Mouse (Mus musculus): Measurements from ENCODE around the gene Wnt9a. TPM values are rescaled to one million over a fixed set of nuclear protein-coding genes. Genes with fewer than 3 reads are reported as not detected.

Gene Wnt9a
- polyA plus RNA-seq, 1 experiment from 2014 or later, result 2.9 TPM

DNA sequence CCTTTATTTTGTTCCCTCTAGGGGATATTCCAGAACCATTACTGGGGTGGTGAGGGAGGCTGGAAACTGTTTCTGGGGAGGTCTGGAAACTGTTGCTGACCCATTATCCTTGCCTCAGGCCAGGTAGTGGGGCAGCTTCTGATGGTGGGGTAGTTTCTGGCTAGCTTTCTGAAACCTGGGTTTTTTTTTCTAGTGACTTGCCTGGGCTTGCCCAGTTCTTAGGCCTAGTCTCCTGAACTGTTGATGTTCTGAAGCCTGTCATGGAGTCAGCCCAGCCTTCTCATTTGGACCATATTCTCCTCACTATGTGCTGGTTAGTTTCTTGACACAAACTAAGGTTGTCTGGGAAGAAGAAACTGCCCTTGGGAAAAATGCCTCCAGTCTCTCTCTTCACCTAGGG lies 72.8 kb downstream of the Wnt9a start:
- Histone ChIP-seq H3K36me3 (no peaks in the 10 kb centered on the region), H3K9ac (replicated peaks) (no peak overlapping the region)
- no peak for ATAC-seq (replicated peaks)

More for the DNA sequence above, 72.8 kb downstream of the Wnt9a start:
- Histone ChIP-seq H3K9me3 (no peaks in the 10 kb centered on the region), H3K27ac (replicated peaks) (no peak overlapping the region), H3K4me1 (no peaks in the 10 kb centered on the region), H3K4me2 (replicated peaks) (no peak overlapping the region), H3K4me3 (no peak overlapping the region), H3K27me3 (no peaks in the 10 kb centered on the region)

Small RNAs within 50 kb of the gene (microRNA-seq; reads per million reads assigned to microRNA genes)
- gene Gm24756, result not detected

Other genes starting within 250 kb of the Wnt9a start
- gene Obscn, start 170.5 kb upstream of the Wnt9a start, polyA plus RNA-seq (2015; fragmentation: Nextera tagmentation; extraction: Ambion mirVana), result 0.06 and 0.19 TPM in 2 replicates
- gene Iba57, start 143.2 kb upstream of the Wnt9a start, polyA plus RNA-seq (2015; fragmentation: Nextera tagmentation; extraction: Ambion mirVana), result 6.8 and 7.1 TPM in 2 replicates
- 0.11 and 0.20 TPM in 2 replicates for gene Gjc2, start 123.7 kb upstream of the Wnt9a start, polyA plus RNA-seq (2015; fragmentation: Nextera tagmentation; extraction: Ambion mirVana)
- gene Guk1, start 114.7 kb upstream of the Wnt9a start, polyA plus RNA-seq (2015; fragmentation: Nextera tagmentation; extraction: Ambion mirVana), result 176 and 183 TPM in 2 replicates
- 95.4 and 96.1 TPM in 2 replicates for gene Mrpl55, start 104.4 kb upstream of the Wnt9a start, polyA plus RNA-seq (2015; fragmentation: Nextera tagmentation; extraction: Ambion mirVana)
- 27.8 and 31.5 TPM in 2 replicates for gene 2310033P09Rik, start 98.6 kb upstream of the Wnt9a start, polyA plus RNA-seq (2015; fragmentation: Nextera tagmentation; extraction: Ambion mirVana)
- 614 and 626 TPM in 2 replicates for gene Arf1, start 78.7 kb upstream of the Wnt9a start, polyA plus RNA-seq (2015; fragmentation: Nextera tagmentation; extraction: Ambion mirVana)
- gene Wnt3a, start 16.2 kb upstream of the Wnt9a start, polyA plus RNA-seq (2015; fragmentation: Nextera tagmentation; extraction: Ambion mirVana), result 1.2 and 2.2 TPM in 2 replicates
- not detected in 2 replicates for gene Prss38, start 68.7 kb downstream of the Wnt9a start, polyA plus RNA-seq (2015; fragmentation: Nextera tagmentation; extraction: Ambion mirVana)
- gene Jmjd4, start 143.1 kb downstream of the Wnt9a start, polyA plus RNA-seq (2015; fragmentation: Nextera tagmentation; extraction: Ambion mirVana), result 13.9 TPM in 2 replicates
- gene Snap47, start 144.3 kb downstream of the Wnt9a start, polyA plus RNA-seq (2015; fragmentation: Nextera tagmentation; extraction: Ambion mirVana), result 354 and 388 TPM in 2 replicates
- gene Zfp867, start 165.5 kb downstream of the Wnt9a start, polyA plus RNA-seq (2015; fragmentation: Nextera tagmentation; extraction: Ambion mirVana), result 14.8 and 15.9 TPM in 2 replicates
- gene Zkscan17, start 219.8 kb downstream of the Wnt9a start, polyA plus RNA-seq (2015; fragmentation: Nextera tagmentation; extraction: Ambion mirVana), result 17.2 and 17.8 TPM in 2 replicates
- gene Nlrp3, start 234.6 kb downstream of the Wnt9a start, polyA plus RNA-seq (2015; fragmentation: Nextera tagmentation; extraction: Ambion mirVana), result 0.15 and 0.29 TPM in 2 replicates